In the genomic region with DNA sequence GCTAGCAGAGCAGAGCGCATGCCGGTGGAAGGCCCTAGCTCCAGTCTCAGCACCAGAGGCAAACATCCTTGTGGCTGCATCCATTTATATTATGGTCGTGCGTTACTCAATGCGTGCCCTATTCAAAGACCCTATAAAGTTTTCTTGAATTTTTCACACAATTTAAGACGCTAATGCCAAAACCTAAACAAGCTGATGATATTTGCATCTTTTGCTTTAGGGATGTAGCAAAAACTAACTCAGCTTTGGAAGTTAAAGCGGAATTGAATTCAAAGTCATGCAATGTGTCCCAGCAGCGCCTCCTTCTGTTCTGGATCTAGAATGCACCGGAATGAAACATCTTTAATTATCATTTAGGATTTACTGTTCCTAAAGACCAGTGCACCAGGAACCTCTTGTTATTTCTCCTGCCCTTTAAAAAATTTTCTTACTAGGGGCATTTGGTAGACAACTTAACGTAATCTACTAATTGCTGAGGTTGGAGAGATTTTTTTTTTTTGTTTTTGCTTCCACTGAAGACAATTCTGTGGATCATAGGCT, we compare ENCODE assay signal across 10 mouse cellular contexts. TPM values are rescaled to one million over a fixed set of nuclear protein-coding genes. Genes with fewer than 3 reads are reported as not detected.
DNase-seq lines count a peak whose midpoint lies in the region; ATAC-seq and TF ChIP-seq lines count a peak whose summit lies in the region.
"Had no signal": no experiment of that assay in that cellular context is flagged by ENCODE, and none has a peak within 500 bp of the region (broad histone marks: within the 10 kb centered on the region; RNA-seq: fewer than 3 reads in every experiment).

No protein-coding gene starts in this region.

- TF ChIP-seq EP300 in lung, postnatal 0 days (IDR thresholded peaks at IDR 0.05): no peak

- ATAC-seq in lung, postnatal 0 days: no peak

- H3K9ac ChIP-seq in lung, postnatal 0 days (replicated peaks; ENCODE audit: low read depth): no peak overlapping the region
- H3K9ac ChIP-seq: heart, embryonic 15.5 days had no signal

- TF ChIP-seq CTCF in lung, postnatal 0 days (IDR thresholded peaks at IDR 0.05): peak; percentile 70

- H3K4me2 ChIP-seq in lung, postnatal 0 days (replicated peaks; ENCODE audit: low read depth, low read length): no peak overlapping the region
- H3K4me2 ChIP-seq: heart, embryonic 15.5 days had no signal

- 36% methylated on average over 10 of the region's 10 CpGs for WGBS in lung, postnatal 0 days
- 43% methylated on average over 10 of the region's 10 CpGs for WGBS in large intestine, adult 2 months

- peak; percentile 25 for DNase-seq in cerebellum, adult 8-10 months
- no peak for DNase-seq in cerebellum, adult 11 months
- DNase-seq in lung, postnatal 0 days (ENCODE audit: low spot score): peak; percentile 33
- no peak for DNase-seq in lung, postnatal 25 days (ENCODE audit: low spot score)
- peak; percentile 30 for DNase-seq in cerebellum, adult 9-10 months
- peak; percentile 51 for DNase-seq in large intestine, adult 2 months (ENCODE audit: low read depth, low spot score)
- DNase-seq in retina, postnatal 1 day: peak; percentile 69
- DNase-seq in thymus, postnatal 10 days (ENCODE audit: low spot score in 2 of 2): no peak

- H3K4me1 ChIP-seq in lung, postnatal 0 days (ENCODE audit: insufficient read depth, low read depth, low read length): no peaks in the 10 kb centered on the region
- H3K4me1 ChIP-seq: heart, embryonic 15.5 days had no signal

- H3K27ac ChIP-seq in lung, postnatal 0 days (ENCODE audit: low read length): no peak overlapping the region
- H3K27ac ChIP-seq: heart, embryonic 15.5 days had no signal

- H3K36me3 ChIP-seq in lung, postnatal 0 days (ENCODE audit: insufficient read depth, low read length): no peaks in the 10 kb centered on the region
- H3K36me3 ChIP-seq: heart, embryonic 15.5 days had no signal

- H3K27me3 ChIP-seq in lung, postnatal 0 days (replicated peaks; ENCODE audit: insufficient read depth, low read length): no peaks in the 10 kb centered on the region
- H3K27me3 ChIP-seq: heart, embryonic 15.5 days had no signal

- H3K4me3 ChIP-seq in lung, postnatal 0 days (ENCODE audit: low read depth, low read length): no peak overlapping the region
- H3K4me3 ChIP-seq: heart, embryonic 15.5 days; myocyte had no signal

- no peaks in the 10 kb centered on the region for H3K9me3 ChIP-seq in lung, postnatal 0 days (ENCODE audit: low read length)
- H3K9me3 ChIP-seq: heart, embryonic 15.5 days had no signal

RNA-seq across cellular contexts. Expression of gene Slc30a10, which starts 47.2 kb away (rescaled TPM):
- 0.05 TPM in 1 of 2 replicates, not detected in the other for polyA plus RNA-seq in lung, postnatal 0 days (2015; fragmentation: Nextera tagmentation; extraction: Ambion mirVana)
- 5.9 and 10.8 TPM in 2 replicates for polyA plus RNA-seq in large intestine, adult 2 months (2012; rRNA removed)
- polyA plus RNA-seq: myocyte had no signal

Comparison
In these comparisons a context has a peak if more than half of its experiments do, and no peak if none do; other contexts are left out.
1. DNase-seq: peak in cerebellum, adult 8-10 months (single experiment), lung, postnatal 0 days (single experiment), cerebellum, adult 9-10 months (single experiment), large intestine, adult 2 months (single experiment) and retina, postnatal 1 day (single experiment); none in cerebellum, adult 11 months (single experiment), lung, postnatal 25 days (single experiment) and thymus, postnatal 10 days (0 of 2).